7 mouse cellular contexts compared by ENCODE assay signal in genomic region chr3:135731292-135732047, GRCm38 (mm10). TPM values are rescaled to one million over a fixed set of nuclear protein-coding genes. Genes with fewer than 3 reads are reported as not detected.
DNase-seq lines count a peak whose midpoint lies in the region; ATAC-seq lines count a peak whose summit lies in the region.

No protein-coding gene starts in this region.

- peak; percentile 67 for ATAC-seq in intestine, embryonic 15.5 days

- H3K4me2 ChIP-seq in intestine, embryonic 15.5 days (replicated peaks) = no peak overlapping the region

- H3K9ac ChIP-seq in intestine, embryonic 15.5 days = no peak overlapping the region

- H3K27ac ChIP-seq in intestine, embryonic 15.5 days = no peak overlapping the region
- H3K27ac ChIP-seq in midbrain, embryonic 10.5 days (replicated peaks) = no peak overlapping the region

- no peak overlapping the region for H3K4me3 ChIP-seq in intestine, embryonic 15.5 days (replicated peaks)
- H3K4me3 ChIP-seq in midbrain, embryonic 10.5 days = no peak overlapping the region

- 25% methylated on average over 17 of the region's 17 CpGs for WGBS in intestine, embryonic 15.5 days
- 39% methylated on average over 17 of the region's 17 CpGs for WGBS in midbrain, embryonic 10.5 days

- H3K36me3 ChIP-seq in intestine, embryonic 15.5 days = no peaks in the 10 kb centered on the region
- no peaks in the 10 kb centered on the region for H3K36me3 ChIP-seq in midbrain, embryonic 10.5 days

- intact Hi-C loops in left cerebral cortex, postnatal 14 days (cut with DNase I) = loop anchor here (2.0 kb wide), 2 partner anchors 329 to 441 kb away; no protein-coding TSS in a partner anchor

- H3K27me3 ChIP-seq in intestine, embryonic 15.5 days (replicated peaks) = no peaks in the 10 kb centered on the region
- H3K27me3 ChIP-seq in midbrain, embryonic 10.5 days (ENCODE audit: low read depth, poor library complexity, severe bottlenecking) = no peaks in the 10 kb centered on the region

- peak; percentile 87 for DNase-seq in adrenal gland, adult 2 months
- peak; percentile 93 for DNase-seq in embryo, embryonic 11.5 days (ENCODE audit: low read depth, low spot score)
- DNase-seq in gastrocnemius, postnatal 4 days (ENCODE audit: low spot score in 2 of 2) = peak; percentile 75 to 91
- DNase-seq in left cerebral cortex, postnatal 14 days (ENCODE audit: low spot score in 2 of 2) = peak; percentile 99
- peak; percentile 83 for DNase-seq in midbrain, embryonic 10.5 days (ENCODE audit: low spot score)
- peak; percentile 96 for DNase-seq in right cerebral cortex, postnatal 4 days

- no peaks in the 10 kb centered on the region for H3K9me3 ChIP-seq in intestine, embryonic 15.5 days
- no peaks in the 10 kb centered on the region for H3K9me3 ChIP-seq in midbrain, embryonic 10.5 days (replicated peaks)

- H3K4me1 ChIP-seq in intestine, embryonic 15.5 days (replicated peaks) = no peaks in the 10 kb centered on the region
- H3K4me1 ChIP-seq in midbrain, embryonic 10.5 days = peaks cover 3% of the 10 kb centered on the region; the same call in 1 of the 2 replicates

RNA-seq across cellular contexts. Expression of gene Nfkb1, which starts 40.1 kb away (rescaled TPM):
- total RNA-seq in adrenal gland, adult 2 months (2021) = 10 to 100 TPM; 44.2 to 55.6 TPM
- polyA plus RNA-seq in adrenal gland, adult 2 months (2012; rRNA removed) = 51.6 and 58.1 TPM in 2 replicates
- total RNA-seq in gastrocnemius, postnatal 4 days (2021) = 10 to 100 TPM; 36.1 to 37.0 TPM
- 19.7 and 20.6 TPM in 2 replicates for polyA plus RNA-seq in intestine, embryonic 15.5 days (2015; fragmentation: Nextera tagmentation; extraction: Ambion mirVana)
- total RNA-seq in left cerebral cortex, postnatal 14 days (2021) = 10 to 100 TPM; 17.2 to 18.1 TPM
- polyA plus RNA-seq in midbrain, embryonic 10.5 days (2016; fragmentation: Nextera tagmentation; extraction: Ambion mirVana) = 9.0 and 10.6 TPM in 2 replicates
